Mouse (Mus musculus) stomach, embryonic 14.5 days (tissue): ENCODE measurements at regions not wholly inside any gene's neighbourhood (a gene's known extent, or its start where the extent isn't known, plus 50 kb on each side); places are given as distances from the start of the nearest gene placed in this dataset.

Experiments used
- ATAC-seq: fragments of 200-750 bp; cut with Nextera tagmentation; 2 replicates; pipeline ENCODE4 v1.8.0; 2017; ENCODE audit warnings: low read depth, moderate TSS enrichment; ENCODE audit not compliant: insufficient number of reproducible peaks, insufficient read depth, low FRiP score
- H3K27ac ChIP-seq: fragments of 300-500 bp; sonication (generic); 2 replicates; pipeline ENCODE4 v1.5.1; 2014; ENCODE audit warnings: mild to moderate bottlenecking, low read length, moderate library complexity, mixed read lengths
- H3K27me3 ChIP-seq: fragments of 300-500 bp; sonication (generic); 2 replicates; pipeline ENCODE4 v1.6.1; 2014; ENCODE audit warnings: low read length, control low read depth, mixed read lengths; ENCODE audit not compliant: control insufficient read depth, insufficient read depth
- H3K36me3 ChIP-seq: fragments of 300-500 bp; sonication (generic); 2 replicates; pipeline ENCODE4 v1.6.1; 2014; ENCODE audit warnings: mild to moderate bottlenecking, control low read depth, low read length, moderate library complexity, mixed read lengths; ENCODE audit not compliant: control insufficient read depth, insufficient read depth
- H3K4me1 ChIP-seq: fragments of 300-500 bp; sonication (generic); 2 replicates; pipeline ENCODE4 v1.6.1; 2014; ENCODE audit warnings: low read length, control low read depth, mixed read lengths; ENCODE audit not compliant: control insufficient read depth, insufficient read depth
- H3K4me2 ChIP-seq: fragments of 300-500 bp; sonication (generic); replicated peaks from 2 replicates; pipeline ENCODE4 v1.6.1; 2014; ENCODE audit warnings: low read depth, low read length, control low read depth
- H3K4me3 ChIP-seq: fragments of 300-500 bp; sonication (generic); 2 replicates; pipeline ENCODE4 v1.5.1; 2014; ENCODE audit warnings: low read depth, low read length, control low read depth
- H3K9ac ChIP-seq: fragments of 300-500 bp; sonication (generic); replicated peaks from 2 replicates; pipeline ENCODE4 v1.6.1; 2014; ENCODE audit warnings: low read depth, mild to moderate bottlenecking, control low read depth, low read length, moderate library complexity, mixed read lengths
- H3K9me3 ChIP-seq: fragments of 300-500 bp; sonication (generic); 2 replicates; pipeline ENCODE4 v1.6.1; 2016; ENCODE audit warnings: low read depth, low read length, control low read depth; ENCODE audit not compliant: control insufficient read depth
- WGBS: fragments of 180-500 bp; shearing (Covaris S2); extraction: QIAGEN DNeasy Blood & Tissue Kit; methylation state at CpG from one replicate; pipeline ENCODE4 v1.1.7; 2014; 5-methylcytosine and 5-hydroxymethylcytosine counted together

- Histone ChIP-seq H3K36me3 (no peaks in the 10 kb centered on the region), H3K4me1 (peaks cover 5% of the 10 kb centered on the region; the same call in 1 of the 2 replicates), H3K27ac (no peak overlapping the region), H3K4me3 (no peak overlapping the region), H3K27me3 (no peaks in the 10 kb centered on the region), H3K4me2 (no peak overlapping the region), H3K9me3 (no peaks in the 10 kb centered on the region), H3K9ac (no peak overlapping the region)
- no peak for ATAC-seq
- 44% methylated on average over 9 of the region's 9 CpGs for WGBS
Measured at GRCm38 (mm10) chr13:37528380-37528779, 183.4 kb downstream of the Ly86 start.

- H3K4me2 ChIP-seq, result no peak overlapping the region
- no peak for ATAC-seq
- H3K4me3 ChIP-seq, result no peak overlapping the region
- H3K27ac ChIP-seq, result no peak overlapping the region
- no peaks in the 10 kb centered on the region for H3K27me3 ChIP-seq
- no peaks in the 10 kb centered on the region for H3K36me3 ChIP-seq
- no peak overlapping the region for H3K9ac ChIP-seq
- H3K4me1 ChIP-seq, result peaks cover 5% of the 10 kb centered on the region; the same call in 1 of the 2 replicates
- WGBS, result 68% methylated on average over 7 of the region's 7 CpGs
- H3K9me3 ChIP-seq, result no peaks in the 10 kb centered on the region
Measured at GRCm38 (mm10) chr13:37528876-37529275, 183.9 kb downstream of the Ly86 start.

GRCm38 (mm10) chr13:37531512-37532183 is 186.6 kb downstream of the Ly86 start:
- Histone ChIP-seq H3K9ac (no peak overlapping the region), H3K4me3 (no peak overlapping the region), H3K9me3 (no peaks in the 10 kb centered on the region), H3K36me3 (no peaks in the 10 kb centered on the region), H3K27ac (no peak overlapping the region), H3K4me2 (no peak overlapping the region), H3K27me3 (no peaks in the 10 kb centered on the region), H3K4me1 (peaks cover 5% of the 10 kb centered on the region; the same call in 1 of the 2 replicates)
- ATAC-seq, result no peak
- WGBS, result 50% methylated on average over 8 of the region's 8 CpGs

- Histone ChIP-seq H3K9ac (no peak overlapping the region), H3K4me1 (peaks cover 5% of the 10 kb centered on the region; the same call in 1 of the 2 replicates), H3K27ac (no peak overlapping the region; the same call in 1 of the 2 replicates), H3K9me3 (no peaks in the 10 kb centered on the region), H3K4me3 (no peak overlapping the region), H3K4me2 (no peak overlapping the region), H3K36me3 (no peaks in the 10 kb centered on the region), H3K27me3 (no peaks in the 10 kb centered on the region)
- WGBS, result 70% methylated on average over 7 of the region's 7 CpGs
- no peak for ATAC-seq
Measured at GRCm38 (mm10) chr13:37532596-37533170, 187.7 kb downstream of the Ly86 start.

- Histone ChIP-seq H3K27me3 (no peaks in the 10 kb centered on the region), H3K27ac (no peak overlapping the region), H3K9me3 (no peaks in the 10 kb centered on the region), H3K4me3 (no peak overlapping the region), H3K9ac (no peak overlapping the region), H3K36me3 (no peaks in the 10 kb centered on the region), H3K4me2 (no peak overlapping the region), H3K4me1 (peaks cover 5% of the 10 kb centered on the region; the same call in 1 of the 2 replicates)
- no peak for ATAC-seq
- WGBS, result 60% methylated on average over 4 of the region's 4 CpGs
Measured at GRCm38 (mm10) chr13:37533851-37534250, 188.8 kb downstream of the Ly86 start.

GRCm38 (mm10) chr13:37537330-37537729 is 192.3 kb downstream of the Ly86 start:
- H3K4me2 ChIP-seq, result no peak overlapping the region
- no peaks in the 10 kb centered on the region for H3K36me3 ChIP-seq
- no peaks in the 10 kb centered on the region for H3K9me3 ChIP-seq
- no peak for ATAC-seq
- H3K9ac ChIP-seq, result no peak overlapping the region
- WGBS, result 63% methylated on average over 6 of the region's 6 CpGs
- no peak overlapping the region for H3K27ac ChIP-seq
- no peak overlapping the region for H3K4me3 ChIP-seq
- peaks cover 5% of the 10 kb centered on the region; the same call in 1 of the 2 replicates for H3K4me1 ChIP-seq
- H3K27me3 ChIP-seq, result no peaks in the 10 kb centered on the region

GRCm38 (mm10) chr13:37537793-37538192 is 192.8 kb downstream of the Ly86 start:
- H3K27ac ChIP-seq, result no peak overlapping the region
- no peaks in the 10 kb centered on the region for H3K9me3 ChIP-seq
- no peak overlapping the region for H3K4me2 ChIP-seq
- no peak for ATAC-seq
- H3K4me3 ChIP-seq, result no peak overlapping the region
- no peaks in the 10 kb centered on the region for H3K27me3 ChIP-seq
- H3K36me3 ChIP-seq, result no peaks in the 10 kb centered on the region
- 22% methylated on average over 6 of the region's 6 CpGs for WGBS
- no peak overlapping the region for H3K9ac ChIP-seq
- H3K4me1 ChIP-seq, result 0 out of 2 replicates have a peak, but pooled peaks cover 4% of the 10 kb centered on the region

- ATAC-seq, result no peak
Measured at GRCm38 (mm10) chr13:37540980-37541531, 196.0 kb downstream of the Ly86 start.

More at GRCm38 (mm10) chr13:37540980-37541531, 196.0 kb downstream of the Ly86 start:
- Histone ChIP-seq H3K9me3 (no peaks in the 10 kb centered on the region), H3K4me2 (no peak overlapping the region), H3K4me3 (no peak overlapping the region), H3K36me3 (no peaks in the 10 kb centered on the region), H3K9ac (no peak overlapping the region), H3K4me1 (0 out of 2 replicates have a peak, but pooled peaks cover 4% of the 10 kb centered on the region), H3K27ac (no peak overlapping the region), H3K27me3 (no peaks in the 10 kb centered on the region)
- WGBS, result 31% methylated on average over 4 of the region's 5 CpGs
